Mouse (Mus musculus) megakaryocyte, adult 5-6 weeks (primary cell): Measurements from ENCODE around the gene Ccdc82. TPM values are rescaled to one million over a fixed set of nuclear protein-coding genes. Genes with fewer than 3 reads are reported as not detected.

ENCODE experiments used
- ATAC-seq: 2 replicates; pipeline ENCODE4 v1.8.0; 2016; ENCODE audit warnings: mild to moderate bottlenecking, inconsistent platforms; ENCODE audit not compliant: poor library complexity, severe bottlenecking
- total RNA-seq, 2 experiments: library from RNA; stranded (forward) in 1 of 2; stranded (reverse) in 1 of 2; fragments of 153-499, 151-499 nt in 1 of 2; fragments of 221-1000, 200-1000 nt in 1 of 2; gene quantifications; 2 replicates each; pipeline versions ENCODE4 v1.2.3 to v1.2.4; 2015 to 2017

Gene Ccdc82
- 38.8 and 39.7 TPM in 2 replicates for total RNA-seq (2015)
- 60.1 and 67.5 TPM in 2 replicates for total RNA-seq (2017)

DNA sequence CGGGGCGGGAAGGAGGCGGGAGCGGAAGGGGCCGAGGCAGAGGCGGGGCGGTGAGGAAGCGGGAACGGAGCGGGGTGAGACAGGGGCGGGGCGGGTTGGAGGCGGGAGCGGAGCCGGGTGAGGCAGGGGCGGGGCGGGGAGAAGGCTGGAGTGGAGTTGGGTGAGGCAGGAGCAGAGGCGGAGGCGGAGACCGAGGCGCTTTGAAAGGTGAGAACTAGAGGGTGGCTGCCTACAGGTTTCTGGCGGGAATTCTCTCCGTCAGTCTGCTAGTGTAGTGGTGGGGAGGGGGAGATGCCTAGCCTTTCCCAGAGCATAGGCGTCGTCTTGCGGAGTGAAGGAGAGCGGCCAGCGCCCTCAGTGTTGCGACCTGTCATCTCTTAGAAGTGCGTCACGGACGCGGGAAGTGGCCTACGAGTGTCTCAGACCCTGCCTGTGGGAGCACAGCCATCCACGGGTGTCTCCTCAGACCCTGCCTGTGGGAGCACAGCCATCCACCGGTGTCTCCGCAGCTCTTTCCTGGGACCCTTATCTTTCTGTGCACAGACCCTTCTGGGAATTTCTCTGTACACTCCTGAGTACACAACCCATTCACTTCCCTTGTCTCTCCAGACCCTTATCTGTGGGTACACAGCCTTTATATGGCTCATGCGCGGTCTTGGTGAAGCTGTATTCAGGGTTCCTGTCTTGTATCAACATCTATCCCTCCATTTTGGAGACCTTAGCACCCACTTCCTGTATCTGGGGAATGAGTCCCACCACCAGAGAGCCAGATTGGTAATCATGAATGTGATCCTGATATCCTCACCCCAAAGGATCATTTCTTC, at the start of gene Ccdc82:
Gene Ccdc82, plus strand, starts transcription at position 141 of the 824 bp plus-strand sequence.
- ATAC-seq = peak; percentile 96

GRCm38 (mm10) chr9:13200079-13200478, 46.7 kb upstream of the Ccdc82 start:
- ATAC-seq = no peak

- no peak for ATAC-seq
Observed at GRCm38 (mm10) chr9:13203109-13203508, 43.6 kb upstream of the Ccdc82 start.

GRCm38 (mm10) chr9:13203681-13204080, 43.1 kb upstream of the Ccdc82 start:
- ATAC-seq = no peak

- no peak for ATAC-seq
Observed at GRCm38 (mm10) chr9:13206369-13206768, 40.4 kb upstream of the Ccdc82 start.

DNA sequence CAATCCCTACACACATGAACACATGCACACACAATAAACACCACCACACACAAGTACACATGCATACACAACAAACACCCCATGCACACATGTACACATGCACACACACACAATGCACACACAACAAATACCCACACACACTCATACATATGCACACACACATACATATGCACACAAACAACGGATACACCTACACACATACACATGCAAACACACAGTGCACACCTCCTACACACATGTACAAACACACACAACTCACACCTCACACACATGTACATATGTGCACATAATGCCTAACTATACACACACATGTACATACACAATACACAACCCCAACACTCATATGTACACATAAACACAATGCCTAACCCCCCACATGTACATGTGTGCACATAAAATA, 20.9 kb upstream of the Ccdc82 start:
- ATAC-seq = no peak

DNA sequence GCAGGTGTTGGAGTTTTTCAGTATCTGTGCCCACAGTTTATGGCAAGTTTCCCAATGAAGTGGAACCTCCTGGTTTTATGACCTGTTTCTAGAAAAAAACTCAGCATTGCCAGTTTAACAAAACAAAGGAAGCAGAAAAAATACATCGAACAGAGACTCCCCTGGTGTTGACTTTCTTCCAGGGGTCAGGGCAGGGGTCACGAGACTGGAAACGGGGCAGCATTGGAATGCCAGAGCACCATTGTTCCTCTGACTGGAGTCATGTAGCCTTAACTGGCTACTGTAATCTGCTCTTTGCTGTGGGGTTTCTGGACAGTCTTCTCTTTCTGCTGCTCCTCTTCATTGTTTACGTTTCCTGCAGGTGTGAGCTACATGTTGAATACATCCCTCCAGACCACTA, 16.2 kb upstream of the Ccdc82 start:
- ATAC-seq = no peak

DNA sequence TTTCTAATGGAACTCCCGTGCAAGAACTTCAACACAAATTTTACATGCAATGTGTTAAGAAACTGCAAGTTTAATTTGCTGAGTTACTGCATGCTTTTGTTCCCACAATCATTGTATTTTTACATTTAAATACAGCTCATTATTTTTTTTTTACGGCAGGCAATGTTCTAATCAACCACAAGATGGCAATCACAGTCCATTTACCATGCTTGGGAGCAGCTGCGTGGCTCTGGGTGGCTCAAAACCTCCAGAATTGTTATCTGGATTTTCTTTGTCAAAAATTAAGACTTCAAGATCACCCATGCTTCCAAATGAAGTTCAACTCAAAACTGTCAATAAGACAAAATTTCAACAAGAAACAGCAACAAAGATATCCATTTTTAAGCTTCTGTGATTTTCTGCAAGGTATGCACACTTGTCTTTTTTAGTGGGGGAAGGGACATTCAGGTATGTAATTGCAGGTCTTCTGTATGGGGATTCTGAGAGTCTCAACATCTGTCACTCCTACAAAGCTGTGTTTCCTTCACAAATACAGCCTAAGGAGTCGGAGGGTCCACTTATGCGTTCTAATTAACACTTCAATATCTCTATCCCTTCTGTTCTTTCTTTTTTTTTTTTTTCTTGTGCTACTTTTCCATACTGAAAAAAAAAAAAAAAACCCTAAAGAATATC, 15.1 kb upstream of the Ccdc82 start:
- ATAC-seq = peak; percentile 79

- no peak for ATAC-seq
Observed at GRCm38 (mm10) chr9:13242321-13242720, 4.4 kb upstream of the Ccdc82 start.

DNA sequence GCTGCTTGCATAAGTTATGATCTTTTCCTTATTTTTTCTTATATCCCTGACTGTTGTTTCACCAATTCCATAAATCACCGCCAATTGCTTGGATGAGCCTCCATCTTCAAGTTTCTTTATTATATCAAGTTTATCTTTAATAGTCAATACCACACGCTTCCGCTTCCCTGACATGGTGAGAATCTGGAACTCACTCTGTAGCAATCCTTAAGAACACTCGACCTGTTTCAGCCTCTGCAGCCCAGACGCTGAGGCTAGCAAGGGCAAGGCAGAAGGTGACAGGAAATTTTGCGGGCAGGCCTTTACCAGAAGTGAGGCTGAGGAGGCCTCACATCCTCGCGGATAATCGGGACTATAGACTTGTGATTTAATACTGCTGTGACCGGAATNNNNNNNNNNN, 1.3 kb upstream of the Ccdc82 start, which contains the start of gene Jrkl:
Gene Jrkl, minus strand, starts transcription at position 349 of the 400 bp plus-strand sequence.
- ATAC-seq = peak; percentile 66

DNA sequence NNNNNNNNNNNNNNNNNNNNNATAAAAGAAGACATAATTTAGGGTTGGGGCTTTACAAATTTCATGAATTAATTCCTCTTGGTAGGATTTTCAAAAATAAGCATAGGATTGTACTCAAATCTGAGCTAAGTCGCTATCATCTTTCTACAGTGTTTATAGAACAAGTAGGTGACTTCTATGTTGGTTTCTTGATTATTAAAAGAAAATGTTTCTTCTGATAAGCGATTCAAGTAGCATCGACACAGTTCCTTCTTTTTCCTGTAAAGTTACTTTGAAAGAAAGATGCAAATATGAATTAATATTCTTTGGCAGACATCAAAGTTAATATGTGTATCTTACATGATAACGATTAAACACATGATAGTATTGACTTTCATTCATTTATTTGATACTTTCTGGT, 1.3 kb downstream of the Ccdc82 start:
- ATAC-seq = no peak

DNA sequence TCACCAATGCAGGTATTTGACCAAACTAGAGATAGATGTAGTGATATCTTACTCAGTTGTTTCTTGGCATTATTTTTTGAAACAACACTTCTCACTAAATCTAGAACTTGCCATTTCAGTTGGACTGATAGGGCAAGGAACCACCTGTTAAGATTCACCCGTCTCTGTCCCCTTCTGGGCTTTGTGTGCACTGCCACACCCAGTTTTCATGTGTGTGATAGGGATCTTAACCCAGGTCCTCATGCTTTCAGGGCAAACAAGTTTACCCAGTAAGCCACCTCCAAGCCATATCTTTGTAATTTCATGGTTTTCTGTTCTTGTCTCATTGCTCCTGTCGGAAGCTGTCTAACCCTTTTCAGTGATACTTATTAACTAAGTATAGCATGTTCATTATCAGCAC, 4.5 kb downstream of the Ccdc82 start:
- ATAC-seq = no peak

GRCm38 (mm10) chr9:13256726-13257125, 10.0 kb downstream of the Ccdc82 start:
- no peak for ATAC-seq

DNA sequence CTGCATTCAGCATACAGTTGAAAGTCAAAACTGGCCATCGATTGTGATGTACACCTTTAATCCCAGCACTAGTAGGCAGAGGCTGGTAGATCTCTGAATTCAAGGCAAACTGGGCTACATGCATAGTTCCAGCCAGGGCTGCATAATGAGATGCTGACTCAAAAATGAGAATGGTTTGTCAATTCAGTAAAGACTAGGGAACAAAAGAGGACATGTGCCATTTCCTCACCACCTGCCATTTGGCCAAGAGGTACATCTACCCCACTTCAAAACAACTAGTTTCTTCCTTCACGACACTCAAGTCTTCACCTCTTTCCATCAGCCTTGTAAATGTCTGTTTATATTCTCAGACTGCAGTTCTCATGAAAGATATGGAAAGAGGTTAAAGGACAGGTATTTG, 11.4 kb downstream of the Ccdc82 start:
- no peak for ATAC-seq

DNA sequence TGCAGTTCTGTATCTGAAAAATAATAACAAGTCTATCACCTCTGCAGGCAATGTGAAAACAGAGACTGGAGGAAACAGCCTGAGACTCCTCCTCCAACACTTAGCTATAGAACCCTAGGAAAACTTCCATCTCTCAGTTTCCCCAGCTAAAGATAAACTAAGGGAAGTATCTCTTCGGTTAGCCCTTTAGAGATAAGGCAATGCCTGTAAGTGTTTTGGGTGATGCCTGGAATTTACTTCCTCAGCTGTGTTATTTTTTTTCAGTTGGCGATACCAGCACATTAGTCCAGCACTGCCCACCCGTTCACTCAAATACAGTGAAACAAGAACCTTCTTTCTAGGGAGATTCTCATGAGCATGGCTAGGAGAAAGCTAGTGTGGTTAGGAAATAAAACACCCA, 14.2 kb downstream of the Ccdc82 start:
- ATAC-seq = no peak

GRCm38 (mm10) chr9:13273219-13273618, 26.5 kb downstream of the Ccdc82 start:
- no peak for ATAC-seq

- no peak for ATAC-seq
Observed at GRCm38 (mm10) chr9:13287482-13287881, 40.7 kb downstream of the Ccdc82 start.

DNA sequence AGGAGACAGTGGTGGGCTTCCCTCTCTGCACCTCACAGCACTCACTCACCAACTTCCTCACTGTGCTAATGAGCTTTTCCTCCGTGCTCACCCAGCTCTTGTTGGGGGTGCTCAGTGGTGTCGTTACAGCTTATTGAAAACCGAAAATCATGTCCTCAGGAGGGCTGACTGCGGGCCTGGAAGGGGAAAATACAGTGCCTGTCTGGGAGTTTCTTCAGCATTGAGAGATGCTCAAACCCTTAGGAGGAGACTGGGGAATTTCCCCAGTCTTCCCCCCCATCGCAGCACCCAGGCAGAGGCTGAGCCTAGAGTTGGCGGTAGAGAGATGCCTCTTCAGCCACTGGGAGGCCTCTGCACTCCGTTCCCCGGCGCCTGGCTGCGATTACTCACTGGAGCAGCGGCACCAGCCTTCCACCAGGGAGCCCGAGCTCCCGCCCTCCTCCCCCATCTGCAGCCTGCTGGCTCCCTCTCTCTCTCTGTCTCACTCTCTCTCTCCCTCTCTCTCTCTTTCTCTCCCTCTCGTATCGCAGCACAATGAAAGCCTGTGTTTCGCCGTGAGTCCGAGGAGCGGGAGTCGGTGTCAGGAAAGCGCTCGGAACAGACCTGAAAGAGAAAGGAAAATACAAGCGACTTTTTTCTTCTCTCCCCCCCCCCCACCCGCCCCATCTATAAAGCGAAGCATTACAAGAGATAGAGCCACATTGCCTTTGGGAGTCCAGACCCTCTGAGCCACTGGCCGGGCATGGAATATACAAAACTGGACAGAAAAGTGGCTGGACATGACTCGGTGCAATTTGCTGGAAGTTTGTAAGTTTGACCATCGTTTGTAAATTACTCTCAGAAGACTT, 49.7 kb downstream of the Ccdc82 start:
- peak; percentile 90 for ATAC-seq

DNA sequence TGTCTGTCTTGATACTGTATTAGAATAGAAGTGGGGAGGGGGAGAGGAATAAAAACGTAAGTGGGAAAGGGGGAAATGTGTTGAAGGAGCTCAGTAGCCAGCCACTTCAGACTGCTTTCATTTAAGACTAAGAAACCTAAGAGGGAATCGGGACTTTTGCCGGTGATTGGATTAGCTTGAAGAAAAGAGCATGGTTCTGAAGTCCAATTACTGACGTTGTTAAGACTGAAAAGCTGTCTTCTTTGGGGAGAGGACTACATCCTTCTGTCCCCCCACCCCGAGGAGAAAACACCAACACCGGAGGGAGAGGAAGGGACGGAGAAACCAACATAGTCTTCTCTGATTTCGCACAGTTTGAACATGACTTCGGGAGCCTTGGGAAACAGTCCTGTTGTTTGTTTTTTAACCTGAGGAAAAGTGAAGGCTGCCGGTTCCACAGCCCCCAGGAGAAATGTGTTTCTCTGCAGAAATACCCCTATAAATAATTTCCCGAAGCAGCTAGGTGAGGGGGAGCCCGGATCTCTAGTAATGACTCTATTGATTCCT, 50.4 kb downstream of the Ccdc82 start:
- no peak for ATAC-seq

GRCm38 (mm10) chr9:13297668-13298512, 51.1 kb downstream of the Ccdc82 start, which contains the start of gene Maml2:
Gene Maml2, plus strand, starts transcription at chr9:13297957.
- ATAC-seq = peak; percentile 21
